Mouse (Mus musculus) gastrocnemius, adult 18-20 months (tissue): ENCODE measurements at regions not wholly inside any gene's neighbourhood (a gene's known extent, or its start where the extent isn't known, plus 50 kb on each side); places are given as distances from the start of the nearest gene placed in this dataset.
"Not testable (repeated sequence)": the region's sequence is repeated elsewhere in the genome, so short reads cannot be mapped to it uniquely, and the experiment has no call there.

Experiments used
- DNase-seq: peaks from one replicate; pipeline ENCODE4 v3.0.0; 2021; ENCODE audit warnings: low spot score

GRCm38 (mm10) chr17:69563165-69563564, 124.0 kb downstream of the Akain1 start:
- peak; percentile 14 for DNase-seq

GRCm38 (mm10) chr17:69571070-69571669, 132.0 kb downstream of the Akain1 start:
- DNase-seq = not testable (repeated sequence)

GRCm38 (mm10) chr17:69590553-69590952, 151.4 kb downstream of the Akain1 start:
- DNase-seq = no peak

- no peak for DNase-seq
These were observed 158.7 kb downstream of the Akain1 start for GRCm38 (mm10) chr17:69597773-69598295.

GRCm38 (mm10) chr17:69598461-69598860, 159.3 kb downstream of the Akain1 start:
- no peak for DNase-seq

GRCm38 (mm10) chr17:69603596-69603995, 164.5 kb downstream of the Akain1 start:
- no peak for DNase-seq

GRCm38 (mm10) chr17:69604698-69605097, 165.6 kb downstream of the Akain1 start:
- DNase-seq = no peak

- no peak for DNase-seq
These were observed 166.3 kb downstream of the Akain1 start for GRCm38 (mm10) chr17:69605458-69605857.

- no peak for DNase-seq
These were observed 192.3 kb downstream of the Akain1 start for GRCm38 (mm10) chr17:69631411-69631810.

GRCm38 (mm10) chr17:69650496-69650895, 211.4 kb downstream of the Akain1 start:
- not testable (repeated sequence) for DNase-seq

GRCm38 (mm10) chr17:69654586-69654985, 215.5 kb downstream of the Akain1 start:
- DNase-seq = no peak

- peak; percentile 83 for DNase-seq
These were observed 233.4 kb downstream of the Akain1 start for GRCm38 (mm10) chr17:69672530-69672929.

- no peak for DNase-seq
These were observed 244.0 kb downstream of the Akain1 start for GRCm38 (mm10) chr17:69683091-69683490.

GRCm38 (mm10) chr17:69685625-69686257, 246.6 kb downstream of the Akain1 start:
- DNase-seq = no peak

- DNase-seq = no peak
These were observed 247.3 kb downstream of the Akain1 start for GRCm38 (mm10) chr17:69686383-69686782.

- DNase-seq = no peak
These were observed 256.2 kb downstream of the Akain1 start for GRCm38 (mm10) chr17:69695341-69695740.

GRCm38 (mm10) chr17:69727325-69727724, 241.5 kb upstream of the Dlgap1 start:
- DNase-seq = no peak

GRCm38 (mm10) chr17:69732981-69733380, 235.9 kb upstream of the Dlgap1 start:
- DNase-seq = no peak

- no peak for DNase-seq
These were observed 232.3 kb upstream of the Dlgap1 start for GRCm38 (mm10) chr17:69736379-69737096.

- no peak for DNase-seq
These were observed 199.9 kb upstream of the Dlgap1 start for GRCm38 (mm10) chr17:69769002-69769421.

- DNase-seq = no peak
These were observed 198.8 kb upstream of the Dlgap1 start for GRCm38 (mm10) chr17:69770046-69770445.

GRCm38 (mm10) chr17:69781201-69781600, 187.7 kb upstream of the Dlgap1 start:
- DNase-seq = no peak
